ENCODE assay signal across 7 mouse cellular contexts in the genomic region with DNA sequence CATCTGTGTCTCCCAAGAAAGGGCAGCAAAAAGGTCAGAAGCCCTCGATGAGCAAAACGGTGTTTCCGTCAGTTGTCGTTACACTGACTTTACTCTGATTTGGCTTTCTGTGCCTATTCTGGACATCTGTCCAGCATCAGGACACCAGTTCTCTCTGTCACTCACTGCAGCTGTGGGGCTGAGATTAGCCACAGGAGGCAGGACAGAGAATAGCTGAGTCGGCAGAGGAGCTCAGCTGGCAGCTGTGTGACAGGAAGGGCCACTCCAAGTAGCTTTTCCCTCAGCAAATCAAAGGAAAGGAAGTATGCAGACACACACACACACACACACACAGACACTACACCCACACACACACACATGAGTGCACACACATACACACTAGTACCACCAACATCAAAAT. TPM values are rescaled to one million over a fixed set of nuclear protein-coding genes. Genes with fewer than 3 reads are reported as not detected.
DNase-seq lines count a peak whose midpoint lies in the region; ATAC-seq and TF ChIP-seq lines count a peak whose summit lies in the region.

No protein-coding gene starts in this region.

- 64% methylated on average over 5 of the region's 5 CpGs for WGBS in liver, adult 2 months
- WGBS in liver, embryonic 11.5 days = 50% methylated on average over 5 of the region's 5 CpGs
- WGBS in embryonic facial prominence, embryonic 11.5 days = 14% methylated on average over 5 of the region's 5 CpGs
- 42% methylated on average over 5 of the region's 5 CpGs for WGBS in hindbrain, postnatal 0 days

- no peaks in the 10 kb centered on the region for H3K9me3 ChIP-seq in liver, embryonic 11.5 days (ENCODE audit: control insufficient read depth, low read length)
- H3K9me3 ChIP-seq in embryonic facial prominence, embryonic 11.5 days (replicated peaks; ENCODE audit: control insufficient read depth, low read length) = no peaks in the 10 kb centered on the region
- no peaks in the 10 kb centered on the region for H3K9me3 ChIP-seq in hindbrain, postnatal 0 days (ENCODE audit: low read length)

- H3K4me3 ChIP-seq in liver, adult 2 months (ENCODE audit: insufficient read depth, low read depth, low read length) = no peak overlapping the region
- no peak overlapping the region for H3K4me3 ChIP-seq in liver, embryonic 11.5 days (ENCODE audit: low read depth, low read length)
- no peak overlapping the region for H3K4me3 ChIP-seq in embryonic facial prominence, embryonic 11.5 days (ENCODE audit: low read depth, low read length)
- H3K4me3 ChIP-seq in hindbrain, postnatal 0 days (ENCODE audit: low read length) = no peak overlapping the region

- H3K27ac ChIP-seq in liver, adult 2 months (replicated peaks; ENCODE audit: insufficient read depth, low read depth, low read length) = no peak overlapping the region
- H3K27ac ChIP-seq in liver, embryonic 11.5 days (ENCODE audit: low read depth, low read length) = no peak overlapping the region
- H3K27ac ChIP-seq in embryonic facial prominence, embryonic 11.5 days (replicated peaks; ENCODE audit: low read depth, low read length) = no peak overlapping the region
- no peak overlapping the region for H3K27ac ChIP-seq in hindbrain, postnatal 0 days

- H3K27me3 ChIP-seq in liver, adult 2 months (ENCODE audit: control insufficient read depth, insufficient read depth, low read length) = no peaks in the 10 kb centered on the region
- no peaks in the 10 kb centered on the region for H3K27me3 ChIP-seq in liver, embryonic 11.5 days (replicated peaks; ENCODE audit: control insufficient read depth, insufficient read depth, low read length)
- H3K27me3 ChIP-seq in embryonic facial prominence, embryonic 11.5 days (ENCODE audit: control insufficient read depth, insufficient read depth, low read length) = no peaks in the 10 kb centered on the region
- no peaks in the 10 kb centered on the region for H3K27me3 ChIP-seq in hindbrain, postnatal 0 days (ENCODE audit: insufficient read depth, low read length)

- H3K4me2 ChIP-seq in liver, embryonic 11.5 days = no peak overlapping the region
- no peak overlapping the region for H3K4me2 ChIP-seq in embryonic facial prominence, embryonic 11.5 days (ENCODE audit: low read depth, low read length)
- H3K4me2 ChIP-seq in hindbrain, postnatal 0 days (ENCODE audit: low read depth, low read length) = no peak overlapping the region

- no peaks in the 10 kb centered on the region for H3K4me1 ChIP-seq in liver, adult 2 months (ENCODE audit: control insufficient read depth, insufficient read depth, low read length)
- H3K4me1 ChIP-seq in liver, embryonic 11.5 days (replicated peaks; ENCODE audit: control insufficient read depth, insufficient read depth, low read length) = no peaks in the 10 kb centered on the region
- no peaks in the 10 kb centered on the region for H3K4me1 ChIP-seq in embryonic facial prominence, embryonic 11.5 days (ENCODE audit: control insufficient read depth, insufficient read depth, low read length)
- H3K4me1 ChIP-seq in hindbrain, postnatal 0 days (ENCODE audit: insufficient read depth, low read length) = no peaks in the 10 kb centered on the region

- TF ChIP-seq POLR2A in liver, adult 2 months (IDR thresholded peaks at IDR 0.05; ENCODE audit: extremely low read depth, insufficient read depth, low read length) = no peak

- peak; percentile 3 for DNase-seq in liver, adult 2 months (ENCODE audit: extremely low read depth, low read depth, low spot score)
- DNase-seq in liver, embryonic 11.5 days (ENCODE audit: low spot score) = no peak
- peak; percentile 22 for DNase-seq in embryonic facial prominence, embryonic 11.5 days (ENCODE audit: low spot score)
- peak; percentile 5 for DNase-seq in hindbrain, postnatal 0 days (ENCODE audit: low spot score)
- DNase-seq in mesoderm, embryonic 11.5 days (ENCODE audit: low read depth, low spot score) = peak; percentile 50
- no peak for DNase-seq in layer of hippocampus, adult 11-12 months (ENCODE audit: low spot score)
- DNase-seq in ovary, postnatal 14 days (ENCODE audit: low spot score) = no peak

- ATAC-seq in liver, embryonic 11.5 days (replicated peaks; ENCODE audit: low FRiP score) = no peak
- no peak for ATAC-seq in embryonic facial prominence, embryonic 11.5 days (replicated peaks; ENCODE audit: insufficient number of reproducible peaks, low FRiP score, low TSS enrichment, low read depth)
- no peak for ATAC-seq in hindbrain, postnatal 0 days

- no peaks in the 10 kb centered on the region for H3K79me2 ChIP-seq in liver, adult 2 months (ENCODE audit: control insufficient read depth, insufficient read depth, low read length)

- no peaks in the 10 kb centered on the region for H3K36me3 ChIP-seq in liver, adult 2 months (ENCODE audit: control insufficient read depth, insufficient read depth, low read length)
- H3K36me3 ChIP-seq in liver, embryonic 11.5 days (ENCODE audit: control insufficient read depth, insufficient read depth, low read length) = no peaks in the 10 kb centered on the region
- H3K36me3 ChIP-seq in embryonic facial prominence, embryonic 11.5 days (replicated peaks; ENCODE audit: control insufficient read depth, insufficient read depth, low read depth, low read length) = no peaks in the 10 kb centered on the region
- no peaks in the 10 kb centered on the region for H3K36me3 ChIP-seq in hindbrain, postnatal 0 days (ENCODE audit: insufficient read depth, low read length)

- TF ChIP-seq CTCF in liver, adult 2 months (IDR thresholded peaks at IDR 0.05; ENCODE audit: low read depth, low read length) = no peak
- no peak for TF ChIP-seq CTCF in hindbrain, postnatal 0 days (IDR thresholded peaks at IDR 0.05; ENCODE audit: low read depth)

- H3K9ac ChIP-seq in liver, adult 2 months (ENCODE audit: low read depth, low read length) = no peak overlapping the region
- H3K9ac ChIP-seq in liver, embryonic 11.5 days (ENCODE audit: low read depth, low read length) = no peak overlapping the region
- no peak overlapping the region for H3K9ac ChIP-seq in embryonic facial prominence, embryonic 11.5 days (replicated peaks; ENCODE audit: low read length)
- H3K9ac ChIP-seq in hindbrain, postnatal 0 days (replicated peaks; ENCODE audit: low read length) = no peak overlapping the region

RNA-seq across cellular contexts. Expression of gene Fmnl2, which starts 46.0 kb away (rescaled TPM):
- total RNA-seq in liver, adult 2 months (2014; rRNA removed) = 4.4 and 4.9 TPM in 2 replicates
- 0.94 and 1.00 TPM in 2 replicates for polyA plus RNA-seq in liver, adult 2 months (2012; rRNA removed)
- 1.4 and 1.5 TPM in 2 replicates for polyA plus RNA-seq in liver, embryonic 11.5 days (2014; fragmentation: Nextera tagmentation; extraction: Ambion mirVana)
- 9.9 and 10.8 TPM in 2 replicates for polyA plus RNA-seq in embryonic facial prominence, embryonic 11.5 days (2014; fragmentation: Nextera tagmentation; extraction: Ambion mirVana)
- 25.2 and 27.6 TPM in 2 replicates for total RNA-seq in hindbrain, postnatal 0 days (2014; rRNA removed)
- polyA plus RNA-seq in hindbrain, postnatal 0 days (2015; fragmentation: Nextera tagmentation; extraction: Ambion mirVana) = 9.3 and 9.9 TPM in 2 replicates

Comparison
In these comparisons a context has a peak if more than half of its experiments do, and no peak if none do; other contexts are left out.
1. DNase-seq: peak in liver, adult 2 months (single experiment), embryonic facial prominence, embryonic 11.5 days (single experiment), hindbrain, postnatal 0 days (single experiment) and mesoderm, embryonic 11.5 days (single experiment); none in liver, embryonic 11.5 days (single experiment), layer of hippocampus, adult 11-12 months (single experiment) and ovary, postnatal 14 days (single experiment).